Mouse (Mus musculus) kidney, adult 2 months (tissue): Measurements from ENCODE around the gene Ncln. TPM values are rescaled to one million over a fixed set of nuclear protein-coding genes. Genes with fewer than 3 reads are reported as not detected.

Experiments used
- DNase-seq: peaks from one replicate; pipeline ENCODE4 v3.0.0; 2021
- H3K27ac ChIP-seq: fragments of 200-500 bp; 2 replicates; pipeline ENCODE4 v1.5.1; 2012; ENCODE audit warnings: low read depth, low read length, control low read depth, inconsistent platforms; ENCODE audit not compliant: insufficient read depth
- H3K27me3 ChIP-seq: fragments of 200-500 bp; replicated peaks from 2 replicates; pipeline ENCODE4 v1.6.1; 2012; ENCODE audit warnings: mild to moderate bottlenecking, moderate library complexity, low read length, inconsistent platforms; ENCODE audit not compliant: control insufficient read depth, insufficient read depth
- H3K36me3 ChIP-seq: fragments of 200-500 bp; 2 replicates; pipeline ENCODE4 v1.6.1; 2012; ENCODE audit warnings: mild to moderate bottlenecking, moderate library complexity, low read length, inconsistent platforms; ENCODE audit not compliant: control insufficient read depth, insufficient read depth
- H3K4me1 ChIP-seq: fragments of 200-500 bp; 2 replicates; pipeline ENCODE4 v1.6.1; 2011; ENCODE audit warnings: low read length; ENCODE audit not compliant: control insufficient read depth, insufficient read depth
- H3K4me3 ChIP-seq: fragments of 200-500 bp; 2 replicates; pipeline ENCODE4 v1.5.1; 2011; ENCODE audit warnings: mild to moderate bottlenecking, low read depth, low read length, control low read depth; ENCODE audit not compliant: insufficient read depth
- CTCF ChIP-seq: fragments of 200-500 bp; conservative IDR thresholded peaks from 2 replicates; pipeline ENCODE4 v1.5.1; 2011; ENCODE audit warnings: low read depth, mild to moderate bottlenecking, control low read depth, low read length, moderate library complexity, mixed read lengths; ENCODE audit not compliant: insufficient read depth, insufficient read length
- POLR2A ChIP-seq: fragments of 200-500 bp; IDR thresholded peaks from one replicate; pipeline ENCODE4 v1.6.1; 2011; ENCODE audit warnings: low read depth, low read length, control low read depth
- WGBS: fragments of 180-500 bp; shearing (Covaris S2); methylation state at CpG from one replicate; pipeline ENCODE4 v1.1.7; 2018; 5-methylcytosine and 5-hydroxymethylcytosine counted together
- polyA plus RNA-seq: library from polyadenylated mRNA; depleted of rRNA; stranded (reverse); fragments of >200 nt; gene quantifications from 2 replicates; pipeline ENCODE4 v1.2.3, GENCODE M21; 2012

Gene Ncln
- polyA plus RNA-seq, 1 experiment, result 148 TPM

GRCm38 (mm10) chr10:81495151-81495550, 1.0 kb downstream of the Ncln start:
- H3K27me3 ChIP-seq, result no peaks in the 10 kb centered on the region
- 60% methylated on average over 6 of the region's 6 CpGs for WGBS

GRCm38 (mm10) chr10:81494260-81495041, 1.7 kb downstream of the Ncln start:
- Histone ChIP-seq H3K27me3 (no peaks in the 10 kb centered on the region), H3K4me3 (no peak overlapping the region), H3K36me3 (no peaks in the 10 kb centered on the region; the same call in 1 of the 2 replicates), H3K27ac (no peak overlapping the region), H3K4me1 (peaks cover 8% of the 10 kb centered on the region; the same call in 1 of the 2 replicates)
- WGBS, result 73% methylated on average over 11 of the region's 11 CpGs
- TF ChIP-seq CTCF (no peak), POLR2A (no peak)
- DNase-seq, result no peak

More at GRCm38 (mm10) chr10:81495151-81495550, 1.0 kb downstream of the Ncln start:
- peaks cover 8% of the 10 kb centered on the region; the same call in 1 of the 2 replicates for H3K4me1 ChIP-seq
- no peak for DNase-seq
- TF ChIP-seq POLR2A (no peak), CTCF (no peak)
- peak overlapping the region; percentile 82 for H3K4me3 ChIP-seq
- no peak overlapping the region for H3K27ac ChIP-seq
- H3K36me3 ChIP-seq, result no peaks in the 10 kb centered on the region

GRCm38 (mm10) chr10:81493601-81494220, 2.5 kb downstream of the Ncln start:
- Histone ChIP-seq H3K4me1 (peaks cover 8% of the 10 kb centered on the region; the same call in 1 of the 2 replicates), H3K27me3 (no peaks in the 10 kb centered on the region), H3K4me3 (no peak overlapping the region), H3K36me3 (no peaks in the 10 kb centered on the region; the same call in 1 of the 2 replicates), H3K27ac (no peak overlapping the region)
- no peak for TF ChIP-seq POLR2A
- TF ChIP-seq CTCF, result 0 out of 2 replicates have a peak, but pooled peaks have one; percentile 25
- 68% methylated on average over 8 of the region's 8 CpGs for WGBS
- DNase-seq, result no peak

DNA sequence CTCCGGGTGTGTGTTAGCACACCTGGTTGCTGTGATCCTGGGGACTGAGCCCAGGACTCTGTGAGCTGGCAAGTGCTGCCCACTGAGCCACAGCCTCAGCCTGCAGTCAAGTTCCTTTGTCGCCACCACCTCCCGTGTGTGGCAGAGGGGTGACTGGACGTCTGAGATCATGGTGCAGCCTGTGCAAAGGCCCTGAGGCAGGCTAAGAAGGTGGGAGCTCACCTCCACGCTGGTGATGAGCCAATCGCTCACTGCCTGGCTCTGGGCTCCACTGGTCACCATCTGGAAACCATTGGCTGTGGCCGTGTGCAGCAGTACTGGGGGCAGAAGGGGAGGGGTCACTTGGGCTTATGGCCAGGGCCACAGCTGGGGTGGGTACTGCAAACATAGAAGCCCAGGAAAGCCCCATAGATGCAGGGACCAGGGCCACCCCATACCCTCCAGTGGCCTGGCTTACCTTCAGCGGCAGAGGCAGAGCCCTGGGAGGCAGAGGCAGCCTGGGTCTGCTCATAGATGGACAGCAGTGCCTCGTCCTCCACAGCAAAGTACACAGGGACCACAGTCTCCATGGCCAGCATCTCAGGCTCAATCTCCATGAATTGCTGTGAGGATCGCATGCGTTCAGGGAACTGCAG, 3.5 kb downstream of the Ncln start:
- H3K36me3 ChIP-seq, result no peaks in the 10 kb centered on the region; the same call in 1 of the 2 replicates
- no peak for TF ChIP-seq POLR2A
- no peak for TF ChIP-seq CTCF
- no peak overlapping the region for H3K27ac ChIP-seq
- no peak for DNase-seq
- no peak overlapping the region for H3K4me3 ChIP-seq
- WGBS, result 89% methylated on average over 11 of the region's 11 CpGs
- no peaks in the 10 kb centered on the region for H3K27me3 ChIP-seq
- H3K4me1 ChIP-seq, result peaks cover 8% of the 10 kb centered on the region; the same call in 1 of the 2 replicates

- H3K27ac ChIP-seq, result no peak overlapping the region
- peaks cover 8% of the 10 kb centered on the region; the same call in 1 of the 2 replicates for H3K4me1 ChIP-seq
- H3K27me3 ChIP-seq, result no peaks in the 10 kb centered on the region
- TF ChIP-seq POLR2A (no peak), CTCF (no peak)
- no peaks in the 10 kb centered on the region; the same call in 1 of the 2 replicates for H3K36me3 ChIP-seq
- no peak overlapping the region for H3K4me3 ChIP-seq
- WGBS, result 90% methylated on average over 9 of the region's 9 CpGs
- DNase-seq, result no peak
These were observed 5.2 kb downstream of the Ncln start for GRCm38 (mm10) chr10:81491018-81491417.

DNA sequence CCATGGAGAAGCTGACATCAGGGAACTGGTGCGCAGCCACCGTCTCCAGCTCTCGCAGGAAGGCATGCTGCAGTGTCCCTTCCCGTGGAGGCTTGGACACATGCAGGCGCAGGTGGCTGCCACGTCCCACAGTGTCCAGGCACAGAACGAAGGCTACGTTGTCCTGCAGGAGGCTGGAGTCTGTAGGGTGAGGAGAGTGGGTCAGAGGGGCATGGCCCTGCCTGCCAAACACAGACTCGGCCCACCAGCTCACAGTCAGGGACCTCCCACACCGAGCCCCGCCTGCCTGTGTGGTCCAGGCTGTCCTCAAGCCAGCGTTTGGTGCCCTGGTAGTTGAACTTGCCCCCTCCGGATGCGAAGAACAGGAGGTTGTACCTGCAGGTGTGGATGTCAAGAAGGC, 6.3 kb downstream of the Ncln start:
- DNase-seq, result no peak
- peaks cover 4% of the 10 kb centered on the region; the same call in 1 of the 2 replicates for H3K4me1 ChIP-seq
- H3K36me3 ChIP-seq, result no peaks in the 10 kb centered on the region; the same call in 1 of the 2 replicates
- no peak overlapping the region for H3K27ac ChIP-seq
- no peak for TF ChIP-seq POLR2A
- no peak for TF ChIP-seq CTCF
- no peak overlapping the region for H3K4me3 ChIP-seq
- H3K27me3 ChIP-seq, result no peaks in the 10 kb centered on the region
- WGBS, result 77% methylated on average over 14 of the region's 14 CpGs

DNA sequence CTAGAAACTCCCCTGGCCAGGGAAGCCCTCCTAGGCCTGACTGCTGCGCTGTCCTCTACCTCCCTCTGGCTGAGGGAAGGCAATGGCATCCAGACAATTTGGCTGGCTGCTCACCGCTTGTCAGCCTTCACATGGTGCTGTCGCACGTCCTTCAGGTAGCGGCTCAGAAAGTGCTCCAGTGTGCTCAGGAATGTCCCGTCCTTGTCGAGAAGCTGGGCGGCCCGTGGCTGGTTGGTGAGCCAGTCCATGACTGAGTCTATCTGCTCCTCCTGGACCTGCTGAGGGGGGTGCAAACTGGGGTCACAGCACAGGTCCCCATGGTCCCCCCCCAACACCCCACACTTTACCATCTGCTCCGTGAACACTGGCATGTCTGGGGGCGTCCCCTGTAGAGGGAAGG, 8.1 kb downstream of the Ncln start:
- no peaks in the 10 kb centered on the region for H3K4me1 ChIP-seq
- no peaks in the 10 kb centered on the region; the same call in 1 of the 2 replicates for H3K36me3 ChIP-seq
- H3K27me3 ChIP-seq, result no peaks in the 10 kb centered on the region
- no peak for DNase-seq
- 90% methylated on average over 11 of the region's 11 CpGs for WGBS
- H3K4me3 ChIP-seq, result no peak overlapping the region
- no peak overlapping the region for H3K27ac ChIP-seq
- TF ChIP-seq CTCF (no peak), POLR2A (no peak)
